Mouse (Mus musculus) MEL (cell line): ENCODE measurements around the gene Nthl1.

Source experiments
- CHD2 ChIP-seq: IDR thresholded peaks from 2 replicates; pipeline ENCODE4 v1.6.1; 2011; ENCODE audit warnings: low read length, improper control_type of control experiment
- CTCF ChIP-seq, 3 experiments: IDR thresholded peaks in 2 of 3; conservative IDR thresholded peaks in 1 of 3; 2 replicates each; pipeline ENCODE4 v1.5.1; 2011 to 2012; ENCODE audit warnings: low read length in 3 of 3, low read depth in 2 of 3, mild to moderate bottlenecking in 2 of 3, improper control_type of control experiment in 1 of 3, inconsistent platforms in 1 of 3, mixed read lengths in 1 of 3, moderate library complexity in 1 of 3; ENCODE audit not compliant: control insufficient read depth in 1 of 3, insufficient read depth in 1 of 3, poor library complexity in 1 of 3, severe bottlenecking in 1 of 3
- GATA1 ChIP-seq: IDR thresholded peaks from 2 replicates; pipeline ENCODE4 v1.6.1; 2011; ENCODE audit warnings: low read depth, low read length, improper control_type of control experiment
- HCFC1 ChIP-seq: IDR thresholded peaks from 2 replicates; pipeline ENCODE4 v1.6.1; 2012; ENCODE audit warnings: low read depth, mild to moderate bottlenecking, inconsistent platforms, low read length, improper control_type of control experiment, moderate library complexity
- JUND ChIP-seq: IDR thresholded peaks from 2 replicates; pipeline ENCODE4 v1.6.1; 2011; ENCODE audit warnings: low read depth, mild to moderate bottlenecking, improper control_type of control experiment, low read length
- KAT2A ChIP-seq: conservative IDR thresholded peaks from 2 replicates; pipeline ENCODE4 v1.6.1; 2012; ENCODE audit warnings: low read depth, low read length, improper control_type of control experiment, inconsistent platforms
- NELFE ChIP-seq: IDR thresholded peaks from 2 replicates; pipeline ENCODE4 v1.6.1; 2011; ENCODE audit warnings: low read depth, low read length, improper control_type of control experiment
- NRF1 ChIP-seq: IDR thresholded peaks from 2 replicates; pipeline ENCODE4 v1.6.1; 2014; ENCODE audit warnings: low read depth, mild to moderate bottlenecking, inconsistent platforms, low read length, improper control_type of control experiment, moderate library complexity; ENCODE audit not compliant: poor library complexity, insufficient read depth, severe bottlenecking
- POLR2A ChIP-seq, 2 experiments: IDR thresholded peaks; 2 replicates each; pipeline ENCODE4 v1.6.1; 2011 to 2012; ENCODE audit warnings: low read length in 2 of 2, mild to moderate bottlenecking in 2 of 2, control low read depth in 1 of 2, improper control_type of control experiment in 1 of 2, low read depth in 1 of 2, moderate library complexity in 1 of 2; ENCODE audit not compliant: control insufficient read depth in 1 of 2, insufficient read depth in 1 of 2, poor library complexity in 1 of 2
- RCOR1 ChIP-seq: IDR thresholded peaks from 2 replicates; pipeline ENCODE4 v1.6.1; 2012; ENCODE audit warnings: low read depth, mild to moderate bottlenecking, inconsistent platforms, low read length, improper control_type of control experiment
- SMC3 ChIP-seq: IDR thresholded peaks from 2 replicates; pipeline ENCODE4 v1.6.1; 2011; ENCODE audit warnings: low read depth, low read length, improper control_type of control experiment
- TCF12 ChIP-seq: IDR thresholded peaks from 2 replicates; pipeline ENCODE4 v1.6.1; 2014; ENCODE audit warnings: low read depth, mild to moderate bottlenecking, inconsistent platforms, low read length, improper control_type of control experiment, moderate library complexity
- USF1 ChIP-seq: IDR thresholded peaks from 2 replicates; pipeline ENCODE4 v1.6.1; 2014; ENCODE audit warnings: low read depth, mild to moderate bottlenecking, inconsistent platforms, low read length, improper control_type of control experiment, moderate library complexity

DNA sequence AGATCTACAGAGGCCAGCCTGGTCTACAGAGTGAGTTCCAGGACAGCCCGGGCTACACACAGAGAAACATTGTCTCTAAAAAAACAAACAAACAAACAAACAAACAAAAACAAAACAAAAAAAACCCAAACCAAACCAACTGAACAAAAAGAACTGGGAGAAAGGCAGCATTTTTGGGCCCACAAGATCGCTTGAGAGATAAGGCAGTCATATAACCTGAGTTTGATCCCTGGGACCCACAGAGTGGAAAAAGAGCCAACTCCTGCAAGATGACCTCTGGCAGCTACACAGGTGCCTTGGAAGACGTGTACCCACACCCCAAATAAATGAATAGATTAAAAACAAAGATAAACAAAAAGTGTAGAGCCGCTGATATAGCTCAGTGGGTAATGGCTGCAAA is 22.5 kb downstream of the Nthl1 start:
- no peak for TF ChIP-seq CTCF (IDR thresholded peaks at IDR 0.05 in 2 of 3, conservative IDR thresholded peaks at IDR 0.05 in 1 of 3; ENCODE audit: control insufficient read depth in 1 of 3, insufficient read depth in 1 of 3, low read depth in 2 of 3, low read length in 3 of 3, poor library complexity in 1 of 3, severe bottlenecking in 1 of 3)
- no peak for TF ChIP-seq JUND
- no peak for TF ChIP-seq HCFC1
- TF ChIP-seq CHD2: no peak
- TF ChIP-seq GATA1: peak; percentile 57
- no peak for TF ChIP-seq POLR2A (IDR thresholded peaks at IDR 0.05; ENCODE audit: control insufficient read depth in 1 of 2, insufficient read depth in 1 of 2, low read depth in 1 of 2, low read length in 2 of 2, poor library complexity in 1 of 2)
- no peak for TF ChIP-seq NELFE
- no peak for TF ChIP-seq NRF1
- no peak for TF ChIP-seq KAT2A
- TF ChIP-seq TCF12: no peak
- TF ChIP-seq SMC3: no peak
- TF ChIP-seq RCOR1: no peak
- no peak for TF ChIP-seq USF1
